Mouse (Mus musculus): Measurements from ENCODE around the gene Tbx2. TPM values are rescaled to one million over a fixed set of nuclear protein-coding genes. Genes with fewer than 3 reads are reported as not detected.

The Tbx2 gene
- polyA plus RNA-seq (2015; fragmentation: Illumina TruSeq; extraction: RNeasy Lipid Tissue Mini Kit (QIAGEN cat#74804); ENCODE audit: insufficient read depth, low read depth, low replicate concordance), result 1.7 TPM

DNA sequence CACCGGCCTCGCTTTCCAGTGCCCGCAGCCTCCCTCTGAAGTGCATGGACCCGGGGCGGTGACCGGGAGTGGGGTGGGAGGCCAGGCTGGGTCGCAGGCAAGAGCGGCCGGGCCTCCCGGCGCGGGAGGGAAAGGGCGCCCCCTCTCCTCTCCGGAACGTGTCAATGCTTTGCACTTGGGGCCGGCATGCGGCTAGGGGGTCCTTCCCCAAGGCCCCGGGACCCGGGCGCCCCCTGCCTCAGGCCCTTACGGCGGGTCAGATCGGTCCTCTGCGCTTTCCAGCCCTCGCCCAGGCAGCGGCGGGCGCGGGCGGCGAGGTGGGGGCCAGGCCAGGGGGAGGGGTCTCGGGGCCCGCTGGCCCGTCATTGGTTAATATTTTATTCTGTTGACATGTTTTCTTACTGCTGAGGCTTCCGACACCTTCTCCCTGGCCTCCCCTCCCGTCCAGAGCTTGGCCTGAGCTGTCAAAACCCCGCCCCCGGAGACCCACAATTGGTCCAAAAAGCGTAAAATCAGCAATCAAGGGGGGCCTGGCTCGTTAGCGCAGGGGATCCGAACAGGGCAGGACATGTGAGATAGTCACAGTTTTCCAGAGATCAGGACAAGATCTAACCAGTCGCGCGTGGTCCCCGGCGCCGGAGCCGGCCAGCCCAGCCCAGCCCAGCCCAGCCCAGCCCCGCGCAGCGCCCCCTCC, at the start of gene Tbx2:
Gene Tbx2, plus strand, starts transcription at position 321 of the 694 bp plus-strand sequence.

DNA sequence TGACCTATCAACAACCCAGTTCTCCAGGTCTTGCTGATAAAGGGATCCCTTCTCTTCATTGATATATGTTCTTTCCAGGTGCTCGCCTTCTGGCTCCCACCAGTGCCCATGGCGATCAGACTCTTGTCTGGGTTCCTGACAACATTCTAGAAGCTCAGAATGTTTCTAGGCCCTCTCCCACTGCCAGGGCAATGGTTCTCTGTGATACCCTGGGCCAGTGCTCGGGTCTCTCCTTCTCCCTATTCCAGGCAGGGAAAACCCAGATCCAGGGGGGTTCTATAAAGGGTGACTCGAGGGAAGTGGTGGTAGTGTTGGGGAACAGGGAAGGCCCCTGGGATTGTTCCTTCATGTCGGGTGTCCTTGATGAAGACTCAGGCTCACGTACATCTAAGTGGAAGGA, 17.9 kb downstream of the Tbx2 start, which contains the start of gene Gm11444:
Gene Gm11444, minus strand, starts transcription at position 101 of the 400 bp plus-strand sequence.

DNA sequence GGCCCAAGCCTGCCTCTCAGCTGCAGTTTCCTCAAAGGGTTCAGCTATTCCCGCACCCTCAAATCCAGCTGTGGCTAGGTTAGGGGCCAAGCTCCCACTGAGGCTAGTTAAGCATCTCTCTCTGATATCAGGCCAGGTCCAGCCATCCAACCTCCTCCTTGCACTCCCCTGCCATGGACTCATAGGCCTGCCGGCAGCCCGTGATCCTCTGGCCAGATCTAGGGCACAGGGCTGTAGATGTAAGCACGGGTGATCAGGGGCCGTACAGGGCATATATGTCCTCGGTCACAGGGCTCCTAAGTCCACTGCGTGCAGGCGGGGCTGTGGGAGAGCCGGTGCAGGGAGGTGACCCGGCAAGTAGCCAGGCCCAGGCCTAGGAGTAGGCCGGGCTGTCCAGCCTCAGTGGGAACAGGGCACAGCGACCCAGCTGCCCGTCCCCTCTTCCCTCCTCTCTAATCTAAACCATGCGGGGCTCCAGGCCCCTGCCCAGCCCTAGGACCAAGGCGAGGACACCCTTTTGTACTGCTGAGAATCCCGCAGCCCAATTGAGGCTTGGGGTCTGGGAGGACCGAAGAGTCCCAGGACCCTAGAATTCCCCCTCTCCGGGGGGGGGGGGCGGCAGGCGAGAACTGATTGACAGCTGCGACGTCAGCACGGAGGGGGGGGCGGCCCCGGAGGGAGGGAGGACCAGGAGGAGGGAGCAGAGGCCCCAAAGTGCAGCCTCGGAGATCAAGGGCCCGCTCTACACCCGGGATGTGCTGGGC, 53.5 kb downstream of the Tbx2 start, which contains the start of gene Tbx4:
Gene Tbx4, plus strand, starts transcription at position 758 of the 764 bp plus-strand sequence.

Other genes with a start within 250 kb of the Tbx2 start
- gene Gm11444, start 17.8 kb downstream of the Tbx2 start, polyA plus RNA-seq (2015; fragmentation: Illumina TruSeq; extraction: RNeasy Lipid Tissue Mini Kit (QIAGEN cat#74804); ENCODE audit: insufficient read depth, low read depth, low replicate concordance), result not detected
- 0.54 TPM for gene Tbx4, start 53.9 kb downstream of the Tbx2 start, polyA plus RNA-seq (2015; fragmentation: Illumina TruSeq; extraction: RNeasy Lipid Tissue Mini Kit (QIAGEN cat#74804); ENCODE audit: insufficient read depth, low read depth, low replicate concordance)

All from pancreas, adult 10 weeks (tissue).